ENCODE assay signal across 28 mouse cellular contexts in genomic region chr9:58811171-58811570, GRCm38 (mm10). TPM values are rescaled to one million over a fixed set of nuclear protein-coding genes. Genes with fewer than 3 reads are reported as not detected.
DNase-seq lines count a peak whose midpoint lies in the region; ATAC-seq lines count a peak whose summit lies in the region.
"Had no signal": no experiment of that assay in that cellular context is flagged by ENCODE, and none has a peak within 500 bp of the region (broad histone marks: within the 10 kb centered on the region; RNA-seq: fewer than 3 reads in every experiment).

No protein-coding gene starts in this region.

- DNase-seq in heart, embryonic 10.5 days (ENCODE audit: low spot score) = no peak
- no peak for DNase-seq in heart, adult 8-10 months (ENCODE audit: low spot score)
- DNase-seq in NIH3T3 (ENCODE audit: low read depth) = peak; percentile 5
- peak; percentile 66 for DNase-seq in midbrain, embryonic 14.5 days
- DNase-seq in left cerebral cortex, adult 9 months (ENCODE audit: low spot score in 2 of 2) = no peak
- DNase-seq: adrenal gland, adult 2 months; cerebellum, adult 18-20 months; cerebellum, postnatal 25 days; forebrain, postnatal 0 days; gastrocnemius, postnatal 14 days; heart, adult 11 months; heart, postnatal 36 days; kidney, adult 8-10 months; kidney, postnatal 10 days; liver, postnatal 0 days; right cerebral cortex, adult 18-20 months; right cerebral cortex, postnatal 4 days; thymus, adult 18-20 months; thymus, postnatal 4 days had no signal

- H3K4me3 ChIP-seq in heart, embryonic 10.5 days = no peak overlapping the region
- H3K4me3 ChIP-seq in midbrain, embryonic 14.5 days (replicated peaks; ENCODE audit: low read depth, low read length) = no peak overlapping the region
- no peak overlapping the region for H3K4me3 ChIP-seq in stomach, embryonic 15.5 days (replicated peaks)
- H3K4me3 ChIP-seq: left cerebral cortex, adult 2 months had no signal

- peaks cover 75% of the 10 kb centered on the region for H3K4me1 ChIP-seq in heart, embryonic 10.5 days
- peaks cover 1% of the 10 kb centered on the region; the same call in 1 of the 2 replicates for H3K4me1 ChIP-seq in midbrain, embryonic 14.5 days (ENCODE audit: control insufficient read depth, insufficient read depth, low read length)
- H3K4me1 ChIP-seq in stomach, embryonic 15.5 days = 0 out of 2 replicates have a peak, but pooled peaks cover 4% of the 10 kb centered on the region

- H3K27me3 ChIP-seq in heart, embryonic 10.5 days (ENCODE audit: insufficient read depth, poor library complexity, severe bottlenecking) = no peaks in the 10 kb centered on the region
- no peaks in the 10 kb centered on the region for H3K27me3 ChIP-seq in midbrain, embryonic 14.5 days (ENCODE audit: control insufficient read depth, insufficient read depth, low read length)
- no peaks in the 10 kb centered on the region for H3K27me3 ChIP-seq in stomach, embryonic 15.5 days (replicated peaks)

- ATAC-seq in midbrain, embryonic 14.5 days (ENCODE audit: low FRiP score, low TSS enrichment) = no peak
- ATAC-seq in stomach, embryonic 15.5 days (ENCODE audit: insufficient read depth, low FRiP score, low read depth) = peak; percentile 35; the same call in 1 of the 2 replicates
- no peak for ATAC-seq in monocyte, adult 5-6 weeks (replicated peaks; ENCODE audit: insufficient number of reproducible peaks, low FRiP score, low TSS enrichment, poor library complexity, severe bottlenecking)
- ATAC-seq: CD4-positive, CD25-positive, alpha-beta regulatory T cell, adult 4 months; forebrain, postnatal 0 days; liver, postnatal 0 days; lung, postnatal 0 days; Patski had no signal

- no peaks in the 10 kb centered on the region for H3K36me3 ChIP-seq in heart, embryonic 10.5 days
- no peaks in the 10 kb centered on the region for H3K36me3 ChIP-seq in midbrain, embryonic 14.5 days (ENCODE audit: control insufficient read depth, insufficient read depth, low read length)
- no peaks in the 10 kb centered on the region for H3K36me3 ChIP-seq in stomach, embryonic 15.5 days

- peak overlapping the region; percentile 45; the same call in 1 of the 2 replicates for H3K27ac ChIP-seq in heart, embryonic 10.5 days
- H3K27ac ChIP-seq in midbrain, embryonic 14.5 days (replicated peaks; ENCODE audit: low read depth, low read length) = no peak overlapping the region
- H3K27ac ChIP-seq in stomach, embryonic 15.5 days = no peak overlapping the region
- H3K27ac ChIP-seq: hindbrain, embryonic 14.5 days; left cerebral cortex, adult 2 months had no signal

- no peaks in the 10 kb centered on the region for H3K9me3 ChIP-seq in heart, embryonic 10.5 days
- H3K9me3 ChIP-seq in midbrain, embryonic 14.5 days (ENCODE audit: control insufficient read depth, low read length) = no peaks in the 10 kb centered on the region
- no peaks in the 10 kb centered on the region for H3K9me3 ChIP-seq in stomach, embryonic 15.5 days

- no peak overlapping the region for H3K4me2 ChIP-seq in midbrain, embryonic 14.5 days (ENCODE audit: low read length)
- no peak overlapping the region for H3K4me2 ChIP-seq in stomach, embryonic 15.5 days
- H3K4me2 ChIP-seq: hindbrain, embryonic 14.5 days; liver, embryonic 11.5 days had no signal

- no peak overlapping the region for H3K9ac ChIP-seq in midbrain, embryonic 14.5 days (replicated peaks; ENCODE audit: low read length)
- no peak overlapping the region for H3K9ac ChIP-seq in stomach, embryonic 15.5 days
- H3K9ac ChIP-seq: forebrain, postnatal 0 days; hindbrain, embryonic 14.5 days; liver, postnatal 0 days had no signal

- WGBS in heart, embryonic 10.5 days = 54% methylated on average over 3 of the region's 3 CpGs
- 4% methylated on average over 3 of the region's 3 CpGs for WGBS in midbrain, embryonic 14.5 days
- 21% methylated on average over 3 of the region's 3 CpGs for WGBS in stomach, embryonic 15.5 days

RNA-seq across cellular contexts. Expression of gene Hcn4, which starts 12.0 kb away (rescaled TPM):
- 3.0 and 3.8 TPM in 2 replicates for polyA plus RNA-seq in heart, embryonic 10.5 days (2016; fragmentation: Nextera tagmentation; extraction: Ambion mirVana)
- total RNA-seq in heart, adult 8-10 months (2022) = 10 to 100 TPM in 1 of 4 experiments, 1 to 10 TPM in 3; 5.5 to 11.1 (median 7.2) TPM
- polyA plus RNA-seq in midbrain, embryonic 14.5 days (2014; fragmentation: Nextera tagmentation; extraction: Ambion mirVana) = 4.9 and 6.9 TPM in 2 replicates
- polyA plus RNA-seq in stomach, embryonic 15.5 days (2015; fragmentation: Nextera tagmentation; extraction: Ambion mirVana) = 0.13 and 0.34 TPM in 2 replicates
- not detected in 3 replicates for total RNA-seq in monocyte, adult 5-6 weeks (2017)
- total RNA-seq: megakaryocyte progenitor cell, adult 5-6 weeks had no signal
- polyA plus RNA-seq: CD4-positive, CD25-positive, alpha-beta regulatory T cell, adult 4 months; liver, postnatal 0 days had no signal

Comparison
In these comparisons a context has a peak if more than half of its experiments do, and no peak if none do; other contexts are left out.
1. DNase-seq: peak in NIH3T3 (single experiment) and midbrain, embryonic 14.5 days (single experiment); none in heart, embryonic 10.5 days (single experiment), heart, adult 8-10 months (single experiment) and left cerebral cortex, adult 9 months (0 of 2).